Comparison of ENCODE assay signal across 8 mouse cellular contexts in genomic region chrX:159409253-159409652, GRCm38 (mm10). TPM values are rescaled to one million over a fixed set of nuclear protein-coding genes. Genes with fewer than 3 reads are reported as not detected.
A peak's percentile ranks its signal among the peaks of the same experiment; 100 is the strongest.
DNase-seq lines count a peak whose midpoint lies in the region; ATAC-seq lines count a peak whose summit lies in the region.
"Had no signal": no experiment of that assay in that cellular context is flagged by ENCODE, and none has a peak within 500 bp of the region (broad histone marks: within the 10 kb centered on the region; RNA-seq: fewer than 3 reads in every experiment).

No protein-coding gene starts in this region.

- DNase-seq in kidney, postnatal 10 days: peak; percentile 43
- DNase-seq in kidney, adult 18-20 months: no peak
- DNase-seq in MN1 (ENCODE audit: low spot score): peak; percentile 31
- peak; percentile 5 to 19 for DNase-seq in cerebellum, postnatal 4 days (ENCODE audit: low spot score in 2 of 2)
- peak; percentile 50 for DNase-seq in retina, embryonic 14.5 days (ENCODE audit: low spot score)
- DNase-seq in gastrocnemius, postnatal 4 days (ENCODE audit: low spot score in 2 of 2): no peak

- peak; percentile 93 for ATAC-seq in CD4-positive, CD25-positive, alpha-beta regulatory T cell, adult 4 months

RNA-seq across cellular contexts. Expression of gene Map7d2, which starts 5.1 kb away (rescaled TPM):
- not detected for polyA plus RNA-seq in CD4-positive, CD25-positive, alpha-beta regulatory T cell, adult 4 months (2017; shearing (Covaris generic))
- under 1 TPM; 0.16 to 0.69 TPM for total RNA-seq in gastrocnemius, postnatal 4 days (2021)
- polyA plus RNA-seq: liver, embryonic 16.5 days had no signal

RNA-seq across cellular contexts. Expression of gene Eif1ax, which starts 37.3 kb away (rescaled TPM):
- 10 to 100 TPM; 49.3 to 77.1 TPM for polyA plus RNA-seq in CD4-positive, CD25-positive, alpha-beta regulatory T cell, adult 4 months (2017; shearing (Covaris generic))
- 10 to 100 TPM; 83.8 to 89.4 TPM for total RNA-seq in gastrocnemius, postnatal 4 days (2021)

Comparison
In these comparisons a context has a peak if more than half of its experiments do, and no peak if none do; other contexts are left out.
1. DNase-seq: peak in kidney, postnatal 10 days (single experiment), MN1 (single experiment), cerebellum, postnatal 4 days (2 of 2) and retina, embryonic 14.5 days (single experiment); none in kidney, adult 18-20 months (single experiment) and gastrocnemius, postnatal 4 days (0 of 2).